Mouse (Mus musculus) G1E (cell line): ENCODE measurements around the gene Tubd1.

ENCODE experiments used
- CTCF ChIP-seq: IDR thresholded peaks from 2 replicates; pipeline ENCODE4 v1.5.1; 2012; ENCODE audit warnings: low read depth, low read length, inconsistent platforms, mixed read lengths
- GATA1 ChIP-seq: IDR thresholded peaks from 2 replicates; pipeline ENCODE4 v1.6.1; 2012; ENCODE audit warnings: borderline replicate concordance, low read length, inconsistent platforms, mixed read lengths
- GATA2 ChIP-seq: IDR thresholded peaks from 2 replicates; pipeline ENCODE4 v1.6.1; 2012; ENCODE audit warnings: low read depth, low read length, inconsistent platforms, borderline replicate concordance
- POLR2AphosphoS5 ChIP-seq: IDR thresholded peaks from 2 replicates; pipeline ENCODE4 v1.6.1; 2012; ENCODE audit warnings: low read depth, low read length, inconsistent platforms; ENCODE audit not compliant: insufficient replicate concordance
- TAL1 ChIP-seq: conservative IDR thresholded peaks from 2 replicates; pipeline ENCODE4 v1.6.1; 2012; ENCODE audit warnings: low read depth, low read length, inconsistent platforms, mixed read lengths

GRCm38 (mm10) chr11:86590066-86590465, 45.3 kb downstream of the Tubd1 start:
- TF ChIP-seq CTCF = no peak
- no peak for TF ChIP-seq POLR2AphosphoS5
- no peak for TF ChIP-seq GATA2
- TF ChIP-seq TAL1 = no peak
- no peak for TF ChIP-seq GATA1
